Mouse (Mus musculus): ENCODE results near the gene Myo3b.

GRCm38 (mm10) chr2:70355026-70355425, 316.1 kb downstream of the Myo3b start:
- TF ChIP-seq POLR2A (IDR thresholded peaks at IDR 0.05; ENCODE audit: insufficient read depth, low read depth, low read length) (no peak), CTCF (IDR thresholded peaks at IDR 0.05) (no peak)

Data from heart, adult 2 months (tissue).